In the genomic region with DNA sequence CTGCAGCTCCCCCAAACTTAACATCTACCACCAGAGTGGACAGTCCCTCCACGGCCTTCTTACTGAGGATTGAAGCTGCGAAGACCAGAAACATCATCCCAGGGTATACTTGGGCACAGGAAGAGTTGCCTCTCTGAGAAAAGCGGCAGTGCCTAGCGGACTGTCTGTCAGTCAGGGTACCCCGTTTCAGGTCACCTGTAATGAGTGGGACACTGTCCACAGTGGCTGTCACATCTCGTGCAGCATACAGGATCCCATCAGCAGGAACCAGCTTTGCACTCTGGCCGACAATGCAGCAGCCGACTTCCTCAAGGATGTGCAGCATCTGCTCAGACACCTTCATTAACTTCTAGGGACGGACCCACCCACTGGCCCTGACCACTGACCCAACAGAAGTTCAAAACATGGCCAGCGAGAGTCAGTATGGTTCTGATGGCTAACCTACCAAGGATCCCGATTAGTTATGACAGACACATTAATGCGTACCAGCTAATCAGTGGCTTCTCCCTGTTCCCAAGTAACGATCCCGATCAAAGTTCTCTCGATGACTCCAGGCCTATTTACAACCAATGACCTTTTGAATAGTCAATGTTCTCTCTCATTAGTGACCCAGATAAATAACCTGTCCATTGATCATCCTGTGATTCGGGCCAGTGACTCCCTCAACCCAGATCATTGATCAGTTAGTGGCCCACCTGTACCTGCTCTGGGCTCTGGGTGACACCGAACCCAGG, we compare ENCODE assay signal across 14 mouse cellular contexts. TPM values are rescaled to one million over a fixed set of nuclear protein-coding genes. Genes with fewer than 3 reads are reported as not detected.
A peak's percentile ranks its signal among the peaks of the same experiment; 100 is the strongest.
DNase-seq lines count a peak whose midpoint lies in the region; ATAC-seq and TF ChIP-seq lines count a peak whose summit lies in the region.
"Had no signal": no experiment of that assay in that cellular context is flagged by ENCODE, and none has a peak within 500 bp of the region (broad histone marks: within the 10 kb centered on the region; RNA-seq: fewer than 3 reads in every experiment).

No protein-coding gene starts in this region.

- H3K4me2 ChIP-seq in forebrain, embryonic 11.5 days (ENCODE audit: low read depth, low read length, severe bottlenecking), result no peak overlapping the region
- H3K4me2 ChIP-seq in forebrain, embryonic 16.5 days (ENCODE audit: low read length), result no peak overlapping the region
- H3K4me2 ChIP-seq in limb, embryonic 12.5 days, result 0 out of 2 replicates have a peak overlapping the region, but pooled peaks have one; percentile 78
- H3K4me2 ChIP-seq in liver, embryonic 14.5 days (ENCODE audit: low read depth), result peak overlapping the region; percentile 75; the same call in 1 of the 2 replicates

- TF ChIP-seq EP300 in liver, embryonic 14.5 days (IDR thresholded peaks at IDR 0.05; ENCODE audit: low read depth), result no peak

- H3K9me3 ChIP-seq in forebrain, embryonic 11.5 days (ENCODE audit: control insufficient read depth, low read length), result no peaks in the 10 kb centered on the region
- H3K9me3 ChIP-seq in forebrain, embryonic 16.5 days (ENCODE audit: control insufficient read depth, low read length), result no peaks in the 10 kb centered on the region
- no peaks in the 10 kb centered on the region for H3K9me3 ChIP-seq in limb, embryonic 12.5 days
- no peaks in the 10 kb centered on the region for H3K9me3 ChIP-seq in limb, embryonic 10.5 days (replicated peaks)
- no peaks in the 10 kb centered on the region for H3K9me3 ChIP-seq in liver, embryonic 14.5 days (ENCODE audit: control insufficient read depth, low read length)
- H3K9me3 ChIP-seq: heart, embryonic 15.5 days; neural tube, embryonic 12.5 days had no signal

- no peak for ATAC-seq in forebrain, embryonic 11.5 days (replicated peaks; ENCODE audit: low FRiP score)
- no peak for ATAC-seq in forebrain, embryonic 16.5 days
- no peak for ATAC-seq in limb, embryonic 12.5 days (ENCODE audit: insufficient number of reproducible peaks, insufficient read depth, low FRiP score, low TSS enrichment, low read depth)
- ATAC-seq in liver, embryonic 14.5 days (ENCODE audit: insufficient read depth), result no peak

- H3K27ac ChIP-seq in forebrain, embryonic 11.5 days (ENCODE audit: low read depth, low read length), result no peak overlapping the region
- H3K27ac ChIP-seq in forebrain, embryonic 16.5 days (ENCODE audit: low read length), result no peak overlapping the region
- H3K27ac ChIP-seq in limb, embryonic 12.5 days, result no peak overlapping the region
- H3K27ac ChIP-seq in limb, embryonic 10.5 days, result no peak overlapping the region
- H3K27ac ChIP-seq in brown adipose tissue, adult 24 weeks (replicated peaks; ENCODE audit: low read depth, low read length), result no peak overlapping the region
- no peak overlapping the region for H3K27ac ChIP-seq in liver, embryonic 14.5 days
- H3K27ac ChIP-seq: neural tube, embryonic 12.5 days had no signal

- no peak overlapping the region for H3K9ac ChIP-seq in forebrain, embryonic 11.5 days (ENCODE audit: low read length)
- no peak overlapping the region for H3K9ac ChIP-seq in forebrain, embryonic 16.5 days (replicated peaks; ENCODE audit: low read depth, low read length)
- no peak overlapping the region; the same call in 1 of the 2 replicates for H3K9ac ChIP-seq in limb, embryonic 12.5 days (replicated peaks)
- H3K9ac ChIP-seq in liver, embryonic 14.5 days (replicated peaks), result no peak overlapping the region

- peak; percentile 52 for DNase-seq in forebrain, embryonic 11.5 days (ENCODE audit: low spot score)
- DNase-seq in limb, embryonic 10.5 days (ENCODE audit: low spot score), result no peak
- no peak for DNase-seq in liver, embryonic 14.5 days (ENCODE audit: low read depth in 3 of 3, low spot score in 3 of 3)
- DNase-seq in c-Kit-positive CD71-positive TER-119-positive erythroid progenitor cells, embryonic 14.5 days (ENCODE audit: low spot score), result no peak
- DNase-seq in right cerebral cortex, postnatal 4 days, result no peak
- DNase-seq: cerebellum, postnatal 14 days; lung, postnatal 10 days; right cerebral cortex, postnatal 25 days had no signal

- H3K4me1 ChIP-seq in forebrain, embryonic 11.5 days (replicated peaks; ENCODE audit: control insufficient read depth, insufficient read depth, low read length), result peaks cover 13% of the 10 kb centered on the region
- peaks cover 27% of the 10 kb centered on the region for H3K4me1 ChIP-seq in forebrain, embryonic 16.5 days (replicated peaks; ENCODE audit: control insufficient read depth, insufficient read depth, low read length)
- peaks cover 31% of the 10 kb centered on the region for H3K4me1 ChIP-seq in limb, embryonic 12.5 days (replicated peaks)
- peaks cover 59% of the 10 kb centered on the region for H3K4me1 ChIP-seq in limb, embryonic 10.5 days
- peaks cover 6% of the 10 kb centered on the region; the same call in 1 of the 2 replicates for H3K4me1 ChIP-seq in brown adipose tissue, adult 24 weeks (ENCODE audit: control insufficient read depth, insufficient read depth, insufficient read length, low read length)
- H3K4me1 ChIP-seq in liver, embryonic 14.5 days (replicated peaks; ENCODE audit: control insufficient read depth in 2 of 2, insufficient read depth in 2 of 2, low read length in 1 of 2), result peaks cover 0 to 4% of the 10 kb centered on the region in 2 experiments; a peak in 1 of 4 replicates

- TF ChIP-seq CTCF in liver, embryonic 14.5 days (IDR thresholded peaks at IDR 0.05; ENCODE audit: low read depth), result no peak

- no peak overlapping the region for H3K4me3 ChIP-seq in forebrain, embryonic 11.5 days (ENCODE audit: low read depth, low read length)
- no peak overlapping the region for H3K4me3 ChIP-seq in forebrain, embryonic 16.5 days (replicated peaks; ENCODE audit: low read length)
- no peak overlapping the region for H3K4me3 ChIP-seq in limb, embryonic 12.5 days (replicated peaks)
- no peak overlapping the region for H3K4me3 ChIP-seq in limb, embryonic 10.5 days
- H3K4me3 ChIP-seq in brown adipose tissue, adult 24 weeks (ENCODE audit: insufficient read depth, low read depth, low read length), result peak overlapping the region; percentile 87; the same call in 1 of the 2 replicates
- no peak overlapping the region for H3K4me3 ChIP-seq in liver, embryonic 14.5 days (ENCODE audit: insufficient read depth in 1 of 2, low read depth in 2 of 2, low read length in 2 of 2)

- WGBS in forebrain, embryonic 11.5 days, result 90% methylated on average over 17 of the region's 17 CpGs
- 91% methylated on average over 17 of the region's 17 CpGs for WGBS in forebrain, embryonic 16.5 days
- 92% methylated on average over 17 of the region's 17 CpGs for WGBS in limb, embryonic 12.5 days
- whole genome bisulfite sequencing in limb, embryonic 10.5 days, result 92% methylated on average over 17 of the region's 17 CpGs
- WGBS in liver, embryonic 14.5 days (ENCODE audit: insufficient replicate concordance), result 82% methylated on average over 17 of the region's 17 CpGs

- H3K27me3 ChIP-seq in forebrain, embryonic 11.5 days (ENCODE audit: control insufficient read depth, insufficient read depth, low read length), result peaks cover 39% of the 10 kb centered on the region
- H3K27me3 ChIP-seq in forebrain, embryonic 16.5 days (replicated peaks; ENCODE audit: control insufficient read depth, insufficient read depth, low read length), result peaks cover 37% of the 10 kb centered on the region
- H3K27me3 ChIP-seq in limb, embryonic 12.5 days, result peaks cover 40% of the 10 kb centered on the region
- peaks cover 43% of the 10 kb centered on the region for H3K27me3 ChIP-seq in limb, embryonic 10.5 days (ENCODE audit: low read depth, poor library complexity, severe bottlenecking)
- H3K27me3 ChIP-seq in liver, embryonic 14.5 days (ENCODE audit: control insufficient read depth, insufficient read depth, low read length), result peaks cover 31% of the 10 kb centered on the region

- H3K36me3 ChIP-seq in forebrain, embryonic 11.5 days (ENCODE audit: control insufficient read depth, insufficient read depth, low read length), result peaks cover 15% of the 10 kb centered on the region
- H3K36me3 ChIP-seq in forebrain, embryonic 16.5 days (ENCODE audit: control insufficient read depth, insufficient read depth), result peaks cover 21% of the 10 kb centered on the region
- peaks cover 31% of the 10 kb centered on the region for H3K36me3 ChIP-seq in limb, embryonic 12.5 days
- H3K36me3 ChIP-seq in limb, embryonic 10.5 days, result peaks cover 30% of the 10 kb centered on the region
- peaks cover 26% of the 10 kb centered on the region for H3K36me3 ChIP-seq in liver, embryonic 14.5 days (replicated peaks; ENCODE audit: control insufficient read depth, insufficient read depth, low read depth)

RNA-seq across cellular contexts. Expression of a gene that starts 1.3 kb away (rescaled TPM):
- polyA plus RNA-seq in forebrain, embryonic 11.5 days (2014; fragmentation: Nextera tagmentation; extraction: Ambion mirVana), result 5.1 and 5.7 TPM in 2 replicates
- polyA plus RNA-seq in forebrain, embryonic 16.5 days (2015; fragmentation: Nextera tagmentation; extraction: Ambion mirVana), result 10.1 and 14.1 TPM in 2 replicates
- polyA plus RNA-seq in limb, embryonic 12.5 days (2016; fragmentation: Nextera tagmentation; extraction: Ambion mirVana), result 4.2 and 5.3 TPM in 2 replicates
- polyA plus RNA-seq in limb, embryonic 10.5 days (2016; fragmentation: Nextera tagmentation; extraction: Ambion mirVana), result 7.4 and 9.0 TPM in 2 replicates
- 22.7 and 24.0 TPM in 2 replicates for polyA plus RNA-seq in brown adipose tissue, adult 24 weeks (2012; ENCODE audit: insufficient read depth, insufficient read length, missing spikeins)
- polyA plus RNA-seq in liver, embryonic 14.5 days (2012; rRNA removed), result 9.8 and 10.7 TPM in 2 replicates
- polyA plus RNA-seq in liver, embryonic 14.5 days (2014; fragmentation: Nextera tagmentation; extraction: Ambion mirVana), result 2.8 and 4.4 TPM in 2 replicates

RNA-seq across cellular contexts. Expression of a gene that starts 1.9 kb away (rescaled TPM):
- polyA plus RNA-seq in forebrain, embryonic 11.5 days (2014; fragmentation: Nextera tagmentation; extraction: Ambion mirVana), result 0.80 and 1.3 TPM in 2 replicates
- polyA plus RNA-seq in forebrain, embryonic 16.5 days (2015; fragmentation: Nextera tagmentation; extraction: Ambion mirVana), result 1.7 and 2.6 TPM in 2 replicates
- 1.5 TPM in 2 replicates for polyA plus RNA-seq in limb, embryonic 12.5 days (2016; fragmentation: Nextera tagmentation; extraction: Ambion mirVana)
- 1.2 and 1.5 TPM in 2 replicates for polyA plus RNA-seq in limb, embryonic 10.5 days (2016; fragmentation: Nextera tagmentation; extraction: Ambion mirVana)
- 0.55 TPM in 1 of 2 replicates, not detected in the other for polyA plus RNA-seq in brown adipose tissue, adult 24 weeks (2012; ENCODE audit: insufficient read depth, insufficient read length, missing spikeins)
- 0.70 and 0.88 TPM in 2 replicates for polyA plus RNA-seq in liver, embryonic 14.5 days (2012; rRNA removed)
- polyA plus RNA-seq in liver, embryonic 14.5 days (2014; fragmentation: Nextera tagmentation; extraction: Ambion mirVana), result 0.40 and 0.56 TPM in 2 replicates

RNA-seq across cellular contexts. Expression of a gene that starts 4.1 kb away (rescaled TPM):
- polyA plus RNA-seq in forebrain, embryonic 11.5 days (2014; fragmentation: Nextera tagmentation; extraction: Ambion mirVana), result 0.37 and 1.2 TPM in 2 replicates
- polyA plus RNA-seq in forebrain, embryonic 16.5 days (2015; fragmentation: Nextera tagmentation; extraction: Ambion mirVana), result 1.9 and 3.3 TPM in 2 replicates
- polyA plus RNA-seq in limb, embryonic 12.5 days (2016; fragmentation: Nextera tagmentation; extraction: Ambion mirVana), result 0.33 and 0.48 TPM in 2 replicates
- 0.39 and 0.53 TPM in 2 replicates for polyA plus RNA-seq in limb, embryonic 10.5 days (2016; fragmentation: Nextera tagmentation; extraction: Ambion mirVana)
- polyA plus RNA-seq in brown adipose tissue, adult 24 weeks (2012; ENCODE audit: insufficient read depth, insufficient read length, missing spikeins), result not detected in 2 replicates
- 0.76 and 0.89 TPM in 2 replicates for polyA plus RNA-seq in liver, embryonic 14.5 days (2012; rRNA removed)
- polyA plus RNA-seq in liver, embryonic 14.5 days (2014; fragmentation: Nextera tagmentation; extraction: Ambion mirVana), result 0.57 and 1.3 TPM in 2 replicates

RNA-seq across cellular contexts. Expression of a gene that starts 9.7 kb away (rescaled TPM):
- not detected in 2 replicates for polyA plus RNA-seq in forebrain, embryonic 11.5 days (2014; fragmentation: Nextera tagmentation; extraction: Ambion mirVana)
- not detected in 2 replicates for polyA plus RNA-seq in forebrain, embryonic 16.5 days (2015; fragmentation: Nextera tagmentation; extraction: Ambion mirVana)
- polyA plus RNA-seq in limb, embryonic 12.5 days (2016; fragmentation: Nextera tagmentation; extraction: Ambion mirVana), result 0.05 TPM in 1 of 2 replicates, not detected in the other
- polyA plus RNA-seq in limb, embryonic 10.5 days (2016; fragmentation: Nextera tagmentation; extraction: Ambion mirVana), result 0.08 TPM in 1 of 2 replicates, not detected in the other
- polyA plus RNA-seq in brown adipose tissue, adult 24 weeks (2012; ENCODE audit: insufficient read depth, insufficient read length, missing spikeins), result not detected in 2 replicates
- not detected in 2 replicates for polyA plus RNA-seq in liver, embryonic 14.5 days (2012; rRNA removed)
- polyA plus RNA-seq in liver, embryonic 14.5 days (2014; fragmentation: Nextera tagmentation; extraction: Ambion mirVana), result not detected in 2 replicates
- polyA plus RNA-seq: heart, embryonic 15.5 days; intestine, embryonic 14.5 days; neural tube, embryonic 12.5 days had no signal

RNA-seq across cellular contexts. Expression of a gene that starts 19.4 kb away (rescaled TPM):
- 191 and 203 TPM in 2 replicates for polyA plus RNA-seq in forebrain, embryonic 11.5 days (2014; fragmentation: Nextera tagmentation; extraction: Ambion mirVana)
- polyA plus RNA-seq in forebrain, embryonic 16.5 days (2015; fragmentation: Nextera tagmentation; extraction: Ambion mirVana), result 138 and 140 TPM in 2 replicates
- 175 and 183 TPM in 2 replicates for polyA plus RNA-seq in limb, embryonic 12.5 days (2016; fragmentation: Nextera tagmentation; extraction: Ambion mirVana)
- polyA plus RNA-seq in limb, embryonic 10.5 days (2016; fragmentation: Nextera tagmentation; extraction: Ambion mirVana), result 197 and 200 TPM in 2 replicates
- 59.3 and 60.2 TPM in 2 replicates for polyA plus RNA-seq in brown adipose tissue, adult 24 weeks (2012; ENCODE audit: insufficient read depth, insufficient read length, missing spikeins)
- 63.8 and 77.0 TPM in 2 replicates for polyA plus RNA-seq in liver, embryonic 14.5 days (2012; rRNA removed)
- 104 and 106 TPM in 2 replicates for polyA plus RNA-seq in liver, embryonic 14.5 days (2014; fragmentation: Nextera tagmentation; extraction: Ambion mirVana)

Comparison
In these comparisons a context has a peak if more than half of its experiments do, and no peak if none do; other contexts are left out.
1. H3K4me2 ChIP-seq: peak in limb, embryonic 12.5 days (single experiment) and liver, embryonic 14.5 days (single experiment); none in forebrain, embryonic 11.5 days (single experiment) and forebrain, embryonic 16.5 days (single experiment).